Mouse (Mus musculus) adrenal gland, postnatal 4 days (tissue): ENCODE measurements around the gene Defa30. TPM values are rescaled to one million over a fixed set of nuclear protein-coding genes. Genes with fewer than 3 reads are reported as not detected.
"Not testable (repeated sequence)": the region's sequence is repeated elsewhere in the genome, so short reads cannot be mapped to it uniquely, and the experiment has no call there.

Source experiments
- DNase-seq, 2 experiments: peaks; one replicate each; pipeline ENCODE4 v3.0.0; 2021 to 2022; ENCODE audit warnings: low spot score in 2 of 2, mixed read lengths in 2 of 2
- long read RNA-seq, 2 experiments: library from polyadenylated mRNA; stranded (forward); transcript quantifications; one replicate each; pipeline ENCODE4 v2.0.0; 2021
- total RNA-seq, 2 experiments: library from RNA; stranded (reverse); gene quantifications; 2 replicates each; pipeline ENCODE4 v1.2.3; 2021

Defa30 gene
- total RNA-seq: not detected
- long read RNA-seq, experiment 1: 0 reads
- long read RNA-seq, experiment 2: 0 reads

- DNase-seq: not testable (repeated sequence)
These were observed at the start of gene Defa30 for GRCm38 (mm10) chr8:21134342-21134741. Gene Defa30, plus strand, starts transcription at chr8:21134642.

GRCm38 (mm10) chr8:21093106-21093505, 41.3 kb upstream of the Defa30 start:
- peak in 1 of 2 experiments; percentile 2 for DNase-seq

DNA sequence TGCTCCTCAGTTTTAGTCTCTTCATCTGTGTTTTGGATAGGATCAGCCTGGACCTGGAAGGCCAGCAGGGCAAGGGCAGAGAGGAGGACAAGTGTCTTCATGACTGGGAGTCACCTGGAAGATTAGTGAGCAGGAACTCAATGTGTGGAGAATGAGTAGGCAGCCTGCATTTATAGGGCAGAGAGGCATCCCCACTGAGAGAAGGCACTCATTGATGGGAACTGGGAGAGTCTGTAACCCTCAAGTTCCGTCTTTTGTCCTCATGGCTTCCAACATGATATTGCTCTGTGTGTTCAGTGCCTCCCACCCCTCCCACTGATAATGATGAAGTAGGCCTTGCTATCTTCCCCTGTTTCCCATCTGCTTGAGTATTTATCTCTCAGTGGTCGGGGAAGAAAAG, 38.5 kb upstream of the Defa30 start, which contains the start of gene Gm14851:
TSS of gene Gm14851 (minus strand) at position 101 of the 400 bp plus-strand sequence.
- not testable (repeated sequence) for DNase-seq

- DNase-seq: not testable (repeated sequence)
These were observed 27.5 kb downstream of the Defa30 start, which contains the start of gene Defa22 for GRCm38 (mm10) chr8:21161977-21162376. Gene Defa22, plus strand, starts transcription at chr8:21162277.

Other genes with a start within 250 kb of the Defa30 start
- gene Defb33, start 242.0 kb upstream of the Defa30 start, total RNA-seq: not detected
- not detected for gene Gm15056, start 232.0 kb upstream of the Defa30 start, total RNA-seq
- not detected for gene Gm6040, start 212.6 kb upstream of the Defa30 start, total RNA-seq
- gene AY761185, start 189.9 kb upstream of the Defa30 start, total RNA-seq: not detected
- not detected for gene Defa21, start 109.1 kb upstream of the Defa30 start, total RNA-seq
- gene Defa23, start 79.6 kb upstream of the Defa30 start, total RNA-seq: not detected
- gene Defa35, start 69.6 kb upstream of the Defa30 start, total RNA-seq: not detected
- not detected for gene Defa25, start 50.2 kb upstream of the Defa30 start, total RNA-seq
- gene Gm14851, start 38.6 kb upstream of the Defa30 start, total RNA-seq: not detected
- gene Defa22, start 27.6 kb downstream of the Defa30 start, total RNA-seq: not detected
- gene Defa31, start 57.0 kb downstream of the Defa30 start, total RNA-seq: not detected
- gene Gm15293, start 66.9 kb downstream of the Defa30 start, total RNA-seq: not detected
- gene Gm15292, start 115.1 kb downstream of the Defa30 start, total RNA-seq: not detected
- gene Defa27, start 180.9 kb downstream of the Defa30 start, total RNA-seq: not detected
- gene Defa29, start 192.4 kb downstream of the Defa30 start, total RNA-seq: not detected
- gene Defa2, start 243.9 kb downstream of the Defa30 start, total RNA-seq: not detected